Mouse (Mus musculus): ENCODE results near the gene Olfr70. TPM values are rescaled to one million over a fixed set of nuclear protein-coding genes. Genes with fewer than 3 reads are reported as not detected.

Olfr70 gene
- total and polyA plus RNA-seq, 2 experiments from 2014 or later = not detected

- H3K9ac ChIP-seq (replicated peaks; ENCODE audit: low read length, poor library complexity, severe bottlenecking) = no peak overlapping the region
- TF ChIP-seq CTCF (IDR thresholded peaks at IDR 0.05) = no peak
- H3K36me3 ChIP-seq (ENCODE audit: insufficient read depth, low read length) = peaks cover 41% of the 10 kb centered on the region
- H3K4me1 ChIP-seq (ENCODE audit: insufficient read depth, low read length) = no peaks in the 10 kb centered on the region
- WGBS = 88% methylated on average over 17 of the region's 17 CpGs
- no peaks in the 10 kb centered on the region for H3K9me3 ChIP-seq (ENCODE audit: low read length)
- H3K27me3 ChIP-seq (ENCODE audit: insufficient read depth, low read length) = no peaks in the 10 kb centered on the region
- H3K27ac ChIP-seq (ENCODE audit: low read depth, low read length) = no peak overlapping the region
- H3K4me3 ChIP-seq (ENCODE audit: low read depth, low read length) = no peak overlapping the region
- no peak overlapping the region for H3K4me2 ChIP-seq (ENCODE audit: low read depth, low read length, poor library complexity, severe bottlenecking)
- ATAC-seq (ENCODE audit: low FRiP score) (no peak), DNase-seq (ENCODE audit: low spot score) (no peak)
Observed at GRCm38 (mm10) chr4:43690021-43690420, 10.6 kb downstream of the Olfr70 start.

- Histone ChIP-seq H3K4me1 (ENCODE audit: insufficient read depth, low read length) (no peaks in the 10 kb centered on the region), H3K36me3 (ENCODE audit: insufficient read depth, low read length) (peaks cover 72% of the 10 kb centered on the region), H3K4me2 (ENCODE audit: low read depth, low read length, poor library complexity, severe bottlenecking) (no peak overlapping the region), H3K27me3 (ENCODE audit: insufficient read depth, low read length) (no peaks in the 10 kb centered on the region), H3K4me3 (ENCODE audit: low read depth, low read length) (no peak overlapping the region), H3K27ac (ENCODE audit: low read depth, low read length) (no peak overlapping the region), H3K9me3 (ENCODE audit: low read length) (no peaks in the 10 kb centered on the region), H3K9ac (replicated peaks; ENCODE audit: low read length, poor library complexity, severe bottlenecking) (no peak overlapping the region)
- WGBS = 96% methylated on average over 7 of the region's 7 CpGs
- DNase-seq (ENCODE audit: low spot score) (no peak), ATAC-seq (ENCODE audit: low FRiP score) (no peak)
- no peak for TF ChIP-seq CTCF (IDR thresholded peaks at IDR 0.05)
Observed at GRCm38 (mm10) chr4:43679416-43680043, 21.1 kb downstream of the Olfr70 start.

GRCm38 (mm10) chr4:43678541-43678940, 22.1 kb downstream of the Olfr70 start:
- no peak for TF ChIP-seq CTCF (IDR thresholded peaks at IDR 0.05)
- Histone ChIP-seq H3K9ac (replicated peaks; ENCODE audit: low read length, poor library complexity, severe bottlenecking) (no peak overlapping the region), H3K9me3 (ENCODE audit: low read length) (no peaks in the 10 kb centered on the region), H3K4me3 (ENCODE audit: low read depth, low read length) (no peak overlapping the region), H3K4me1 (ENCODE audit: insufficient read depth, low read length) (no peaks in the 10 kb centered on the region), H3K4me2 (ENCODE audit: low read depth, low read length, poor library complexity, severe bottlenecking) (no peak overlapping the region), H3K27ac (ENCODE audit: low read depth, low read length) (no peak overlapping the region), H3K27me3 (ENCODE audit: insufficient read depth, low read length) (no peaks in the 10 kb centered on the region), H3K36me3 (ENCODE audit: insufficient read depth, low read length) (peaks cover 72% of the 10 kb centered on the region)
- 82% methylated on average over 6 of the region's 6 CpGs for WGBS
- DNase-seq (ENCODE audit: low spot score) (no peak), ATAC-seq (ENCODE audit: low FRiP score) (no peak)

GRCm38 (mm10) chr4:43675608-43676007, 25.0 kb downstream of the Olfr70 start:
- Histone ChIP-seq H3K9ac (replicated peaks; ENCODE audit: low read length, poor library complexity, severe bottlenecking) (no peak overlapping the region), H3K4me2 (ENCODE audit: low read depth, low read length, poor library complexity, severe bottlenecking) (no peak overlapping the region), H3K4me3 (ENCODE audit: low read depth, low read length) (no peak overlapping the region), H3K4me1 (ENCODE audit: insufficient read depth, low read length) (peaks cover 7% of the 10 kb centered on the region), H3K9me3 (ENCODE audit: low read length) (no peaks in the 10 kb centered on the region), H3K36me3 (ENCODE audit: insufficient read depth, low read length) (peaks cover 52% of the 10 kb centered on the region), H3K27me3 (ENCODE audit: insufficient read depth, low read length) (no peaks in the 10 kb centered on the region), H3K27ac (ENCODE audit: low read depth, low read length) (no peak overlapping the region)
- 75% methylated on average over 4 of the region's 4 CpGs for WGBS
- DNase-seq (ENCODE audit: low spot score) (no peak), ATAC-seq (ENCODE audit: low FRiP score) (no peak)
- no peak for TF ChIP-seq CTCF (IDR thresholded peaks at IDR 0.05)

GRCm38 (mm10) chr4:43674974-43675373, 25.6 kb downstream of the Olfr70 start:
- WGBS = 81% methylated on average over 5 of the region's 5 CpGs
- H3K36me3 ChIP-seq (ENCODE audit: insufficient read depth, low read length) = peaks cover 49% of the 10 kb centered on the region
- no peak overlapping the region for H3K4me2 ChIP-seq (ENCODE audit: low read depth, low read length, poor library complexity, severe bottlenecking)
- TF ChIP-seq CTCF (IDR thresholded peaks at IDR 0.05) = no peak
- H3K4me3 ChIP-seq (ENCODE audit: low read depth, low read length) = no peak overlapping the region
- H3K27ac ChIP-seq (ENCODE audit: low read depth, low read length) = no peak overlapping the region
- no peak for DNase-seq (ENCODE audit: low spot score)
- H3K27me3 ChIP-seq (ENCODE audit: insufficient read depth, low read length) = no peaks in the 10 kb centered on the region
- H3K4me1 ChIP-seq (ENCODE audit: insufficient read depth, low read length) = peaks cover 11% of the 10 kb centered on the region
- H3K9me3 ChIP-seq (ENCODE audit: low read length) = no peaks in the 10 kb centered on the region
- H3K9ac ChIP-seq (replicated peaks; ENCODE audit: low read length, poor library complexity, severe bottlenecking) = no peak overlapping the region
- ATAC-seq (ENCODE audit: low FRiP score) = no peak

- no peaks in the 10 kb centered on the region for H3K27me3 ChIP-seq (ENCODE audit: insufficient read depth, low read length)
- H3K9me3 ChIP-seq (ENCODE audit: low read length) = no peaks in the 10 kb centered on the region
- ATAC-seq (ENCODE audit: low FRiP score) (no peak), DNase-seq (ENCODE audit: low spot score) (no peak)
- no peak overlapping the region for H3K4me3 ChIP-seq (ENCODE audit: low read depth, low read length)
- no peak for TF ChIP-seq CTCF (IDR thresholded peaks at IDR 0.05)
- H3K36me3 ChIP-seq (ENCODE audit: insufficient read depth, low read length) = peaks cover 37% of the 10 kb centered on the region
- H3K9ac ChIP-seq (replicated peaks; ENCODE audit: low read length, poor library complexity, severe bottlenecking) = no peak overlapping the region
- H3K27ac ChIP-seq (ENCODE audit: low read depth, low read length) = no peak overlapping the region
- peaks cover 11% of the 10 kb centered on the region for H3K4me1 ChIP-seq (ENCODE audit: insufficient read depth, low read length)
- 73% methylated on average over 8 of the region's 8 CpGs for WGBS
- H3K4me2 ChIP-seq (ENCODE audit: low read depth, low read length, poor library complexity, severe bottlenecking) = no peak overlapping the region
Observed at GRCm38 (mm10) chr4:43673703-43674102, 26.9 kb downstream of the Olfr70 start.
